Mouse (Mus musculus): ENCODE data around the gene Mesp1.
"Not testable (repeated sequence)": the region's sequence is repeated elsewhere in the genome, so short reads cannot be mapped to it uniquely, and the experiment has no call there.

Mesp1 gene

DNA sequence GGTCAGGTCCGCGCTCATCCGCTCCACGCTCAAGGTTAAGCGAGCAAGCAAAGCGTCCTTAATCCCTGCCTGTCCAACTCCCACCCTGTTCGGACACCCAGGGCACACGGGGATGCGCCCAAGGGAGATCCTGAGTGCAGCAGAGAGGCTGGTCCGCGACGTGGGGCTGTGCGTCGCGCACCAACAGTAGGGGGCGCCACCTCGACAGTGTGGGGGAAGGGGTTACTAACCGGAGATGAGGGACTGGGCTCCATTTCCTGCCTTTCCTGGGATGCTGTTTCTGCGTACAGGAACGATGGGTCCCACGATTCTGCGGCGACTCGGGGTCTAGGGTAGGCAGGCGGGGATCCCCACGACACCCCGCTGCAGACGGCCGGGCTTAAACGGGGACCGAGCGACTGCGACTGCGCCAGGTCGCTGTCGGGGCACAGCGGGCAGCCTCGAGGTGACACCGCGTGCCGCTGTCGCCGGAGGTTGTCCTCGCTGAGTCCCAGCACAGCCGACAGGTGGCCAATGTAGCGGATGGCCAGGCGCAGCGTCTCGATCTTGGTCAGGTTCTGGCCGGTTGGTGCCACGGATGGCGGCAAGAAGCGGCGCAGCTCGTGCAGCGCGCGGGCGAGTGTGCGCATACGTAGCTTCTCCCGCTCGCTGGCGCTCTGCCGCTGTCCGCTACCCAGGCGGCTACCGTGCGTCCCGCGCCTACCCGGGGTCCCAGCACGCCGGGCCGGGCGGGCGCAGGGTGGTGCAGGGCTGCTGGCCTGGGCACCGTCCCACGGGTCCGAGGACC, 760 bp downstream of the Mesp1 start:
- DNase-seq (ENCODE audit: low read depth, low spot score), result peak; percentile 33

DNA sequence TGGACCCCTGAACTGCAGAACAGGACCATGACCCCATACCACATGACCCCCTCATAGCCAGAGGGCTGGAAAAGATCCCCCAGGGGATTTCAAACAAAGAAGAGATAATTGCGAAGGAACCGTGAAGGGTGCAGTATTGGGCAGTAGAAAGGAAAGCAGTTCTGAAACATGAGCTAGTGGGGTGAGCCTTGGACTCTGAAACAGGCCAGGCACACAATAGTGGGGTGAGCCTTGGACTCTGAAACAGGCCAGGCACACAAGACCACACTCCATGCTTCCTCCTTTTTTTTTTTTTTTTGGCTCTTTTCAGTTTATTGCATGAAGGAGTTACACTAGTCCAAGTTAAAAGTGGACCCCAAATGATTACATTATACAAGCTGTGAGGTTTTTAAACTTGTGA, 3.8 kb downstream of the Mesp1 start:
- not testable (repeated sequence) for DNase-seq (ENCODE audit: low read depth, low spot score)

DNA sequence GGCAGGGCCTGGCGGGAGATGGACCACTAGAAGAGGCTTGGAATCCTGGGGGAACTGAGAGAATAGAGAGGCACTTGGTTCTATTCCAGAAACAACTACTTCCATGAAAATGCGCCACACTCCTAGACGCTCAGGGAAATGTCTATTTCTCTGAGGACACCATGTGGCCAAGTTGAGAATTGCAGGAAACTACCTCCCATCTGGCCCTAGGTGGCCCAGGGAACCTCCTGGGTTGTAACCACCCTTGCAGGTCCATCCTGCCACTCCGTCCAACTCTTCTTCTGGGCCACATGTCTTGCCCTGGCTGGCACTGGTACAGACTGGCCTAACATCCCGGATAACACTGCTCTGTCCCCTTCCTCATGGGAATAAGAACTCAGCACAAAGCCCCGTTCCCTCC, 7.3 kb downstream of the Mesp1 start:
- peak; percentile 79 for DNase-seq (ENCODE audit: low read depth, low spot score)

DNA sequence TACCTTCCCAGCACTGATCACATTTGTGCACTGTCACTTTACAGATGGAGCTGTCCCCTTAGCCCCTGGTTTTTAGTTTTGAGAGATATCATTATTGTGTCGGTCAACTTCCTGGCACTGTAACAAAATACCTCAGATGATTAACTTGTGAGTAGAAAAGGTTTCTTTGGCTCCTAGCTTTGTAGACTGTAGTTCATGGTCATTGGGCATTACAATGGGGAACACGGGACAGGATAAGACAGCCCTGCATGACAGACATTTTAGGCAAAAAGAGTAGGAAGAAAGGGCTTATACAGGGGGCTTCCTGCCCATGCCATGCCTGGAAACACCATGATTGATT, 11.1 kb downstream of the Mesp1 start:
- no peak for DNase-seq (ENCODE audit: low read depth, low spot score)

GRCm38 (mm10) chr7:79781826-79782515, 11.6 kb downstream of the Mesp1 start:
- no peak for DNase-seq (ENCODE audit: low read depth, low spot score)

DNA sequence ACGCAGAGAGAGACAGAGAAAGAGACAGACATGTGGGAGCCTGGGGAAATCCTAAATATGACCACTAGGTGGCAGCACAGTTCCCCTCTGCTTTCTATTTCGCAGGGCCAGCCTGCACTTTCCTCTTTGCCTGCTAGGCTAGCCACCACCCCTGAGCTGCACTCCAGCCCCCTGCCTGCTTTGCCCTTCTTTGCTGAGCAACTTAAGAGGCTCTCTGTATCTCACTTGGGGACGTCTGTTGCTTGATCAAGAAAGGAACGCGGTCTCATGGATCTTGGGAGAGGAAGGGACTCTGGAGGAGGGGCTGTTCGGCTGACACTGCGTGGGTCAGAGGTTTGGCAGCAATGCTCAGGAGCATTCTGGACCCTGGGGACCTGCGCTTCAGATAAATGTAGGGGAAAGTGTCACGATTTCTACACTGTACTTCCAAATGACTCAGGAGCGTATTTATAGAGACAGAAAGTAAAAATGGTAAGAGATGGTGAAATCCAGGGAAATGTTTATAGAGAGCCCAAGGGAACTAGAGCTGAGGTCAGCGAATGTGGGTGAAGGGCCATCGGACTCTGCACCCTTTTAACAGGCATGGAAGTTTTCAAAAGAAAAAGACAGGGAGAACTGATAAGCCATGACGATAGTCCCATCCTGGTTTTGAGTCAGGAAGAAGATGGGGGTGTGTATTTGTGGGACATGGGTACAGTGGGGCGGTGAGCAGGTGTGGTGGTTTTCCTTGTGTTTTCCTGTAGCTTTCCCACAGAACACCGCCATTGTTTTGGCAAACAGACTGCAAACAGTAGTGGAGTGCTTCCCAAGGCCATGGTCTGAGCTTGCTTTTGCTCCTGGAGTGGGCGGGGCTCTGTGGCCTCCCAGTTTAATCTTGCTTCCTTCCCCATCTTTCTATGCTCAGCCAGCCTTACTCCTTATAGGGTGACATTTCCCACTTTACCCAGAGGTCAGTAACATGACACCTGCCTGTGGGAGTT, 12.7 kb downstream of the Mesp1 start:
- peak; percentile 83 for DNase-seq (ENCODE audit: low read depth, low spot score)

DNA sequence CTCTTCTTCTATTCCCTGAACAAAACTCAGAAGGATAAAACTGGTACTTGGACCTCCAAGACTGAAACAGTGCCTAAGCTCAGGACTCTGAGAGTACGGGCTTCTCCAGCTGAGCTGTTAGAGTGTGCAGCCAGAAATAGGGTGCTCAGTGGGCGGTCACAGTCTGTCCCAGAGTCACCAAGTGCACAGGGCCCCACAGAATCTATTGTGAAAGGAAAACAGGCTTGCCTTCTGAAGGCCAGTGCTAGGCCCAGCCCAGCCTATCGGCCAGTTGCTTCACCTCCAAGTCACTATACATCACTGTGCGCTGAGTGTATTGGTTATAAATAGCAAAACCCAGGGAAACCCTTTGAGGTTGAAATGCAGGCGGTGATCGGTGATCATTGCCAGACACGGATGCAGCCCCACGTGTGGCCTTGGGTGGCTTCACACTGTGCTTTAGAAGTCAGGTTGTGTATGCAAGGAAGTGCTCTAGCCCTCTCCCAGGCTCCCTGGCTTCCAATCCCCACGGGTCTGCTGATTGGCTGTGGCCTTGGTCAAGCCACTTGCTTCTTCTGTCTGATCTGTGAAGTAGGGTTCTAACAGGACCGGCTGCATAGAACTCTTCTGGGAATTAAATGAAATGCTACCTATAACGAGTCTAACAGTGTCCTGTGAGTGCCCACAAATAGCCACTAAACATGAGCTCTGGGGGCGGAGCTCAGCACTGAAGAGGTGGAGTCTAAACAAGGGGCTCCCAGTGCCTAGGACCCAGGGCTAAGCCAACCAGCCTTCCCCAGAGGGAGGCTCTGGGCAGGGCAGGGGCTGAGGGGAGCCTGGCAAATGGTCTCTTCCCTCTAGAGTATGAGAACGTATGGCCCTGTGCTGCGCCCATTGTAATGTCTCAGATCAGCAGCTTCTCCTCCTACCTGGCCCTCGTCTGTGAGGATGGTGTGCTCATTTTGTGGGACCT, 21.8 kb downstream of the Mesp1 start:
- DNase-seq (ENCODE audit: low read depth, low spot score), result no peak

DNA sequence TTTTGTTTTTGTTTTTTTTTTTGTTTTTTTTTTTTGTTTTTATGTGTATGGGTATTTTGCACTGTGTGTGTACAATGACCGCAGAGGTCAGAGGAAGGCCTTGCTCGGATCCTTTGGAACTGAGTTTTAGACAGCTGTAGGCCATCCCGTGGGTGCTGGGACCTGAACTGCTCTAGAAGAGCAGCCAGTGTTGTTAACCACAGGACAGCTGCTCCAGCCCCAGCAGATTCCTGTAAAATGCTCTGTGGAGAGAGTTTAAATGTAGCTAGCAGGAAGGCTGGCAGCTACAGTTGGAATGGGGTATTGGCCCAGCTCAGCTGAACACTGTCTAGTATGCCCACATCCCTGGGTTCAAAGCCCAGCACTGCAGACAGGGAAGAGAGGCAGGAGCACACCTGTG, 23.9 kb downstream of the Mesp1 start:
- no peak for DNase-seq (ENCODE audit: low read depth, low spot score)

DNA sequence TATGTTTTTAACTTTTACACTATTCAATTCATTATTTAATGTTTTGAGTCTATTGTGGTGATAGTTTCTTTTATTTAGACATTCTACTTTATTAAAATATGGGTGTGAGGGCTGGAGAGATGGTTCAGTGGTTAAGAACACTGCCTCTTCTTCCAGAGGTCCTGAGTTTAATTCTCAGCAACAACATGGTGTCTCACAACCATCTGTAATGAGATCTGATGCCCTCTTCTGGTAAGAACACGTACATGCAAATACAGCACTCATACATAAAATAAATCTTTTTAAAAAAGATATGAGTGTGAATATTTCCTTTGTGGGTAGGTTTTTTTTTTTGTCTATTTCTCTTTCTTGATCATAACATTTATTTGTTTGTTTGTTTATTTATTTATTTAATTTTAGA, 27.6 kb downstream of the Mesp1 start:
- DNase-seq (ENCODE audit: low read depth, low spot score), result no peak

DNA sequence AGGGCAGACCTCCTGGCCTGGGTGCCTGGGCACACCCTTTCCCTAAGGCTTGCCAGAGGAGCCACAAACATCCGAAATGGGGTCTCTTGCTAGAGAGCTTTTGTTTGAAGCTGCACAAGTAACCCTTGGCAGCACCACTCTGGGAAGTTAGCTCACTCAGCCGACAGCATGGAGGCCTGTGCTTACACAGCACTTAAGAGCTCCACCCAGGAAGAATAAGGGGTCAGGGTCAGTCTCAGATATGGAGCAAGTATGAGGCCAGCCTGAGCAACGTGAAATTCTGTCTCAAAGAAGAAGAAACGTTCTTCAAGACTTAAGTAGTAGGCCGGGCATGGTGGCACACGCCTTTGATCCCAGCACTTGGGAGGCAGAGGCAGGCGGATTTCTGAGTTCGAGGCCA, 31.5 kb downstream of the Mesp1 start:
- no peak for DNase-seq (ENCODE audit: low read depth, low spot score)

GRCm38 (mm10) chr7:79761124-79761876, 32.3 kb downstream of the Mesp1 start:
- DNase-seq (ENCODE audit: low read depth, low spot score), result no peak

- no peak for DNase-seq (ENCODE audit: low read depth, low spot score)
These were observed 33.8 kb downstream of the Mesp1 start for GRCm38 (mm10) chr7:79759766-79760165.

GRCm38 (mm10) chr7:79758176-79758575, 35.4 kb downstream of the Mesp1 start:
- DNase-seq (ENCODE audit: low read depth, low spot score), result no peak

GRCm38 (mm10) chr7:79756334-79756733, 37.3 kb downstream of the Mesp1 start:
- DNase-seq (ENCODE audit: low read depth, low spot score), result no peak

GRCm38 (mm10) chr7:79749511-79749910, 44.1 kb downstream of the Mesp1 start:
- DNase-seq (ENCODE audit: low read depth, low spot score), result no peak

GRCm38 (mm10) chr7:79747659-79748058, 45.9 kb downstream of the Mesp1 start:
- no peak for DNase-seq (ENCODE audit: low read depth, low spot score)

GRCm38 (mm10) chr7:79744585-79744984, 49.0 kb downstream of the Mesp1 start:
- DNase-seq (ENCODE audit: low read depth, low spot score), result no peak

GRCm38 (mm10) chr7:79744051-79744450, 49.5 kb downstream of the Mesp1 start:
- DNase-seq (ENCODE audit: low read depth, low spot score), result no peak

DNA sequence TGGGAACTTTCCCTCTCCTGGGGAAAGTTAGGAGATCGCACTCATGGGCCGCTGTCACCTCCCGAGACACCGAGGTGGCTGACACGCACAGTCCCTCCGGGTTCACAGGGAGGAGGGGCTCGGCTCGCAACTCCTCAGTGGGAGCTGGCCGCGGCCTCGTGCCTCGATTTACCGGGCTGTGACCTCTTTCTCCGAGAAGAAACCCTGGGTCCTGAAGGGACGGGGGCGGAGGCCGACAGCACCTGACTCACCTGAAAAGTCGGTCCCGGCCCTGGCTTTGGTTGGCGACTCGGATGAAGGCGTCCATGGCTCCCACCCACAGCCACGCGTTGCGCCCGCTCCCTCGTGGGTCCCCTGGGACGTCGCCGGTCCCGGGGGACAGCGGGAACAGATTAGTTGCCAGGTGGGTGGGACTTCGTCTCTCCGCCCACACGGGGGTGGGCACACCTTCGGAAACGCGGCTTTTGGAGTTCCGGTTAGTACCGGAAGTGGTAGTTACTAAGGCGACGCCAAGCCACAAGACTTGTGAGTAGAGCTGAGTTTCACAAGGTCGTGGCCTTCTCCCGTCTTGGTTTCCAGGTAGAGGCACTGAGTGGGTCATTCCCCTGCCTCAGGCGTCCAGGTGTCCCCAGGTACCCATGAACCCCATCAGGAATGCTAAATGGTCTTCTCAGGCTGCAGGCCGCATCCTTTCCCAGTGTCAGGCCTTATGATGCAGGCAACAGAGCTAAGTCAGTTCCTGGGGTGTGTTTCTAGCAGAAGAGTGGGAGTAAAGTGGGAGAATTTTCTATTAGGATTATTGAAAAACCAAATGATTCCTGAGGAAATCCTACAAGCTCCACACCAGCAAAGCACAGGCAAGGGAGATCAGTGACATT, 50.7 kb downstream of the Mesp1 start, which contains the start of the genes Pex11a and Wdr93:
TSS of gene Pex11a (minus strand) at position 473 of the 878 bp plus-strand sequence.
TSS of gene Wdr93 (plus strand) at position 505 of the 878 bp plus-strand sequence.
- DNase-seq (ENCODE audit: low read depth, low spot score), result peak; percentile 79
